In the genomic region with DNA sequence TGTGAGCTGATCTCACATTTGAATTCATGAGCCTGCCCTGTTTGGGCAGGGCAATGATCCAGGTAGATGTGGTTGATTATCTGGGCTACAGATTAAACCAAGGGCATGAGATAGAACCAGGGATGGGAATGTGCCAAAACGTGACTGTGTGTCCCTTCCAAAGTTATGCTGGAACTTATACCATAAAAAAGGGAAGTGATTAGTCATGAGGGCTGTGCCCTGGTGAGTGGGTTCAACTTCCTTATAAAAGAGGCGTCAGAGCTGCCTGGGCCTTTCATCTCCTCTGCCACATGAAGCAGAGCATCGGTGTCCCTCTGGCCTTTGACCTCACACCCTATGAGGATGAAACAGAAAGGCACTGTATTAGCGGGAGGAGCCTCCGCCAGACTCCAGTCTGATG, we compare ENCODE assay signal across 14 mouse cellular contexts. TPM values are rescaled to one million over a fixed set of nuclear protein-coding genes. Genes with fewer than 3 reads are reported as not detected.
A peak's percentile ranks its signal among the peaks of the same experiment; 100 is the strongest.
DNase-seq lines count a peak whose midpoint lies in the region; ATAC-seq and TF ChIP-seq lines count a peak whose summit lies in the region.
"Had no signal": no experiment of that assay in that cellular context is flagged by ENCODE, and none has a peak within 500 bp of the region (broad histone marks: within the 10 kb centered on the region; RNA-seq: fewer than 3 reads in every experiment).

No protein-coding gene starts in this region.

- no peak for TF ChIP-seq CTCF in lung, postnatal 0 days (IDR thresholded peaks at IDR 0.05)
- no peak for TF ChIP-seq CTCF in lung, adult 2 months (IDR thresholded peaks at IDR 0.05; ENCODE audit: insufficient read depth, low read length)

- WGBS in lung, postnatal 0 days: 60% methylated on average over 5 of the region's 5 CpGs
- 37% methylated on average over 5 of the region's 5 CpGs for WGBS in lung, adult 2 months
- 72% methylated on average over 5 of the region's 5 CpGs for WGBS in hindbrain, embryonic 16.5 days

- no peaks in the 10 kb centered on the region for H3K36me3 ChIP-seq in lung, postnatal 0 days (ENCODE audit: insufficient read depth, low read length)
- no peaks in the 10 kb centered on the region for H3K36me3 ChIP-seq in hindbrain, embryonic 16.5 days (ENCODE audit: control insufficient read depth, insufficient read depth, low read length)
- H3K36me3 ChIP-seq: heart, embryonic 13.5 days; hindbrain, embryonic 13.5 days; midbrain, embryonic 12.5 days had no signal

- H3K27ac ChIP-seq in lung, postnatal 0 days (ENCODE audit: low read length): no peak overlapping the region
- H3K27ac ChIP-seq in brown adipose tissue, adult 24 weeks (replicated peaks; ENCODE audit: low read depth, low read length): peak overlapping the region; percentile 49; the same call in 1 of the 2 replicates
- H3K27ac ChIP-seq in hindbrain, embryonic 16.5 days (ENCODE audit: low read depth, low read length): no peak overlapping the region
- H3K27ac ChIP-seq: heart, embryonic 13.5 days; hindbrain, embryonic 13.5 days; midbrain, embryonic 12.5 days had no signal

- no peaks in the 10 kb centered on the region for H3K27me3 ChIP-seq in lung, postnatal 0 days (replicated peaks; ENCODE audit: insufficient read depth, low read length)
- no peaks in the 10 kb centered on the region for H3K27me3 ChIP-seq in hindbrain, embryonic 16.5 days (replicated peaks; ENCODE audit: control insufficient read depth, insufficient read depth, low read length)
- H3K27me3 ChIP-seq: heart, embryonic 13.5 days; hindbrain, embryonic 13.5 days; midbrain, embryonic 12.5 days had no signal

- no peaks in the 10 kb centered on the region for H3K9me3 ChIP-seq in lung, postnatal 0 days (ENCODE audit: low read length)
- no peaks in the 10 kb centered on the region for H3K9me3 ChIP-seq in hindbrain, embryonic 16.5 days (ENCODE audit: control insufficient read depth, low read length)
- H3K9me3 ChIP-seq: hindbrain, embryonic 13.5 days had no signal

- intact Hi-C loops in left cerebral cortex, postnatal 4 days (cut with DNase I): no loop called here

- no peak for ATAC-seq in lung, postnatal 0 days
- peak; percentile 81 for ATAC-seq in monocyte, adult 5-6 weeks (replicated peaks; ENCODE audit: insufficient number of reproducible peaks, low FRiP score, low TSS enrichment, poor library complexity, severe bottlenecking)
- ATAC-seq in hindbrain, embryonic 16.5 days: no peak

- peak; percentile 32; the same call in 1 of the 2 replicates for TF ChIP-seq EP300 in lung, postnatal 0 days (IDR thresholded peaks at IDR 0.05)

- no peak overlapping the region for H3K9ac ChIP-seq in lung, postnatal 0 days (replicated peaks; ENCODE audit: low read depth)
- no peak overlapping the region for H3K9ac ChIP-seq in hindbrain, embryonic 16.5 days (ENCODE audit: low read depth, low read length)
- H3K9ac ChIP-seq: heart, embryonic 13.5 days; hindbrain, embryonic 13.5 days; midbrain, embryonic 12.5 days had no signal

- no peak overlapping the region for H3K4me3 ChIP-seq in lung, postnatal 0 days (ENCODE audit: low read depth, low read length)
- H3K4me3 ChIP-seq in lung, adult 2 months (replicated peaks; ENCODE audit: extremely low read depth, low read depth, low read length): no peak overlapping the region
- H3K4me3 ChIP-seq in brown adipose tissue, adult 24 weeks (ENCODE audit: insufficient read depth, low read depth, low read length): no peak overlapping the region
- H3K4me3 ChIP-seq in hindbrain, embryonic 16.5 days (ENCODE audit: low read length): no peak overlapping the region
- H3K4me3 ChIP-seq: heart, embryonic 13.5 days; hindbrain, embryonic 13.5 days; midbrain, embryonic 12.5 days had no signal

- no peak for TF ChIP-seq POLR2A in lung, adult 2 months (IDR thresholded peaks at IDR 0.05; ENCODE audit: borderline replicate concordance, extremely low read depth, low read depth, low read length)

- H3K4me2 ChIP-seq in lung, postnatal 0 days (replicated peaks; ENCODE audit: low read depth, low read length): no peak overlapping the region
- H3K4me2 ChIP-seq in hindbrain, embryonic 16.5 days (ENCODE audit: low read length): no peak overlapping the region
- H3K4me2 ChIP-seq: heart, embryonic 13.5 days; hindbrain, embryonic 13.5 days; midbrain, embryonic 12.5 days had no signal

- DNase-seq in cerebellum, adult 9-10 months: peak; percentile 23
- DNase-seq in cerebellum, postnatal 10 days: no peak
- peak; percentile 68 for DNase-seq in lung, postnatal 0 days (ENCODE audit: low spot score)
- no peak for DNase-seq in lung, adult 2 months
- no peak for DNase-seq in left cerebral cortex, postnatal 4 days
- DNase-seq: kidney, postnatal 10 days; layer of hippocampus, postnatal 36 days; right cerebral cortex, adult 18-20 months had no signal

- peaks cover 7% of the 10 kb centered on the region; the same call in 1 of the 2 replicates for H3K4me1 ChIP-seq in lung, postnatal 0 days (ENCODE audit: insufficient read depth, low read depth, low read length)
- peaks cover 3% of the 10 kb centered on the region; the same call in 1 of the 2 replicates for H3K4me1 ChIP-seq in lung, adult 2 months (ENCODE audit: control insufficient read depth, insufficient read depth, low read length)
- no peaks in the 10 kb centered on the region; the same call in 1 of the 2 replicates for H3K4me1 ChIP-seq in brown adipose tissue, adult 24 weeks (ENCODE audit: control insufficient read depth, insufficient read depth, insufficient read length, low read length)
- H3K4me1 ChIP-seq in hindbrain, embryonic 16.5 days (ENCODE audit: control insufficient read depth, insufficient read depth, low read depth, low read length): peaks cover 7% of the 10 kb centered on the region

RNA-seq across cellular contexts. Expression of gene Calm1, which starts 15.3 kb away (rescaled TPM):
- 2,106 and 2,119 TPM in 2 replicates for polyA plus RNA-seq in lung, postnatal 0 days (2015; fragmentation: Nextera tagmentation; extraction: Ambion mirVana)
- 399 and 586 TPM in 2 replicates for polyA plus RNA-seq in lung, adult 2 months (2012; rRNA removed)
- polyA plus RNA-seq in brown adipose tissue, adult 24 weeks (2012; ENCODE audit: insufficient read depth, insufficient read length, missing spikeins): 398 and 421 TPM in 2 replicates
- 1,452 to 2,258 TPM (median 2,098 TPM) in 3 replicates for total RNA-seq in monocyte, adult 5-6 weeks (2017)
- 1,000 to 10,000 TPM; 1,473 to 1,476 TPM for total RNA-seq in left cerebral cortex, postnatal 4 days (2021)
- polyA plus RNA-seq in hindbrain, embryonic 16.5 days (2015; fragmentation: Nextera tagmentation; extraction: Ambion mirVana): 2,854 and 3,176 TPM in 2 replicates

RNA-seq across cellular contexts. Expression of gene Nrde2, which starts 24.5 kb away (rescaled TPM):
- polyA plus RNA-seq in lung, postnatal 0 days (2015; fragmentation: Nextera tagmentation; extraction: Ambion mirVana): 10.8 and 11.1 TPM in 2 replicates
- 7.0 and 11.6 TPM in 2 replicates for polyA plus RNA-seq in lung, adult 2 months (2012; rRNA removed)
- polyA plus RNA-seq in brown adipose tissue, adult 24 weeks (2012; ENCODE audit: insufficient read depth, insufficient read length, missing spikeins): 3.0 and 3.7 TPM in 2 replicates
- 25.2 to 42.8 TPM (median 28.1 TPM) in 3 replicates for total RNA-seq in monocyte, adult 5-6 weeks (2017)
- total RNA-seq in left cerebral cortex, postnatal 4 days (2021): 10 to 100 TPM; 17.8 to 19.9 TPM
- 11.9 and 13.6 TPM in 2 replicates for polyA plus RNA-seq in hindbrain, embryonic 16.5 days (2015; fragmentation: Nextera tagmentation; extraction: Ambion mirVana)

Comparison
In these comparisons a context has a peak if more than half of its experiments do, and no peak if none do; other contexts are left out.
1. DNase-seq: peak in cerebellum, adult 9-10 months (single experiment) and lung, postnatal 0 days (single experiment); none in cerebellum, postnatal 10 days (0 of 2), lung, adult 2 months (single experiment) and left cerebral cortex, postnatal 4 days (single experiment).